Mouse (Mus musculus) megakaryocyte, embryonic 14.5 days (primary cell): ENCODE data around the gene Ncoa7.

Experiments used
- FLI1 ChIP-seq: IDR thresholded peaks from 2 replicates; pipeline ENCODE4 v1.6.1; 2012; ENCODE audit warnings: low read length, inconsistent platforms, mixed read lengths
- GATA1 ChIP-seq: IDR thresholded peaks from 3 replicates; pipeline ENCODE4 v1.6.1; 2012; ENCODE audit warnings: mixed read lengths, low read length, inconsistent platforms, borderline replicate concordance

DNA sequence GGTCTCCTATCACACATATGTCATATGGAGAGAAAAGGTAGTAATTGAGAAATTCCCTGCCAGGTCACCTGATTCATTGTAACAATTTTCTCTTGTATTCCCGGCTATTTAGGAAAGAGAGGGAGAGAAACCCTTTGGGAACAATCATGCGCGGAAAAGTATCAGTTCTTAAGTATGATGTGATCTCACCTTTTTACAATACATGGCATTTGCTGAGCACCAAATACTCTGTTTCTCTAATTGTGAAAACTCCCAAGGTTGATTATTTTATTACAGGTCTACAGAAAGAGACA, 184.3 kb downstream of the Ncoa7 start:
- TF ChIP-seq GATA1, result no peak
- no peak for TF ChIP-seq FLI1
